Mouse (Mus musculus) liver, adult 2 months (tissue): ENCODE results near the gene Ldlrad2. TPM values are rescaled to one million over a fixed set of nuclear protein-coding genes. Genes with fewer than 3 reads are reported as not detected.
A peak's percentile ranks its signal among the peaks of the same experiment; 100 is the strongest.

Experiments
- DNase-seq: peaks from one replicate; pipeline ENCODE4 v3.0.0-alpha.2; 2011; ENCODE audit warnings: low read depth, low spot score; ENCODE audit errors: extremely low read depth
- H3K27ac ChIP-seq: fragments of 200-500 bp; replicated peaks from 2 replicates; pipeline ENCODE4 v1.5.1; 2012; ENCODE audit warnings: low read depth, mild to moderate bottlenecking, control low read depth, inconsistent platforms, low read length; ENCODE audit not compliant: insufficient read depth
- H3K27me3 ChIP-seq: fragments of 200-500 bp; 2 replicates; pipeline ENCODE4 v1.6.1; 2012; ENCODE audit warnings: mild to moderate bottlenecking, moderate library complexity, low read length, inconsistent platforms; ENCODE audit not compliant: control insufficient read depth, insufficient read depth
- H3K36me3 ChIP-seq: fragments of 200-500 bp; 2 replicates; pipeline ENCODE4 v1.6.1; 2012; ENCODE audit warnings: low read length, inconsistent platforms; ENCODE audit not compliant: control insufficient read depth, insufficient read depth
- H3K4me1 ChIP-seq: fragments of 200-500 bp; 2 replicates; pipeline ENCODE4 v1.6.1; 2011; ENCODE audit warnings: low read length; ENCODE audit not compliant: control insufficient read depth, insufficient read depth
- H3K4me3 ChIP-seq: fragments of 200-500 bp; 2 replicates; pipeline ENCODE4 v1.5.1; 2011; ENCODE audit warnings: low read depth, mild to moderate bottlenecking, control low read depth, low read length, moderate library complexity; ENCODE audit not compliant: insufficient read depth
- H3K79me2 ChIP-seq: fragments of 200-500 bp; 2 replicates; pipeline ENCODE4 v1.6.1; 2012; ENCODE audit warnings: inconsistent platforms, mild to moderate bottlenecking, low read length, moderate library complexity; ENCODE audit not compliant: control insufficient read depth, insufficient read depth
- H3K9ac ChIP-seq: fragments of 200-500 bp; 2 replicates; pipeline ENCODE4 v1.6.1; 2012; ENCODE audit warnings: low read depth, mild to moderate bottlenecking, control low read depth, inconsistent platforms, low read length
- CTCF ChIP-seq: fragments of 200-500 bp; IDR thresholded peaks from 2 replicates; pipeline ENCODE4 v1.5.1; 2011; ENCODE audit warnings: low read depth, low read length, control low read depth
- POLR2A ChIP-seq: fragments of 200-500 bp; IDR thresholded peaks from 2 replicates; pipeline ENCODE4 v1.6.1; 2011; ENCODE audit warnings: low read length, control low read depth; ENCODE audit not compliant: insufficient read depth; ENCODE audit errors: extremely low read depth
- WGBS: fragments of 180-500 bp; shearing (Covaris S2); methylation state at CpG from one replicate; pipeline ENCODE4 v1.1.7; 2018; 5-methylcytosine and 5-hydroxymethylcytosine counted together
- polyA plus RNA-seq: library from polyadenylated mRNA; depleted of rRNA; stranded (reverse); fragments of >200 nt; gene quantifications from 2 replicates; pipeline ENCODE4 v1.2.3, GENCODE M21; 2012
- total RNA-seq: library from RNA; depleted of rRNA; stranded (reverse); fragments of >200 nt; gene quantifications from 2 replicates; pipeline ENCODE4 v1.2.3, GENCODE M21; 2014

The Ldlrad2 gene
- total and polyA plus RNA-seq, 2 experiments, result not detected

DNA sequence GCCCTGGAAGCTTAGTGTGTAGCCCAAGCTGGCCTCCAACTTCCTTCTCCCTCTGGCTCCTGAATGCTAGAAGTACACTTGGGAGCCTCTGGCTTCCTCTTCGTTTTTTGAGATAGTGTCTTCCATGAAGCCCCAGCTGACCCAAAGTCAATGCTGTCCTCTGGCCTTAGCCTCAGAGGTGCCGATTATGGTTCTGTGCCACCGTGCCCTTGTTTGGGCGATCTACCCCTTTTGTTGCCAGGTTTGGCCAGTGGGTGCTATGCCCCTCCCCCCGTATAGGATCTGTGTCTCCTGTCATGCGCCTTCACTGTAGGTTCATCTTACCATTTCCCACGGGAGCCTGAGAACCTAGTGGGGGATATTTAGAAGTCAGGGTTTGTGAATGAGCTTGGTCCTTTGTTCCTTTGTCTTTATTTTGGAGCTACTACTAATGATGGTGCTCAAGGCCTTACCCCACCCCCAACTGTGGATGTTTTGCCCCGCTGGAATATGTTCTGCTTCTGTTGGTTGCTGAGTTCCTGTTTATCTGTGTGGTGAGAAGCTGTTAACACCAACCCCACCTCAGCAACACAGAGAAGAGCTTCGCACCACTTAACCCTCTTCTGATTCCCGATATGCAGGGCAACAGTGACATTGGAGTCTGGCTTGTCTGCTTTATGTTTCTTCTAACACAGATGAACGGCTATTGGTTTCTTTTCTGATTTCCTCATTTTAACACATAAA, 29.2 kb upstream of the Ldlrad2 start:
- 0 out of 2 replicates have a peak overlapping the region, but pooled peaks have one; percentile 4 for H3K27ac ChIP-seq
- H3K36me3 ChIP-seq, result peaks cover 22% of the 10 kb centered on the region
- H3K4me1 ChIP-seq, result peaks cover 1% of the 10 kb centered on the region; the same call in 1 of the 2 replicates
- no peak for DNase-seq
- H3K4me3 ChIP-seq, result no peak overlapping the region
- 73% methylated on average over 11 of the region's 11 CpGs for WGBS
- no peaks in the 10 kb centered on the region for H3K27me3 ChIP-seq
- no peak for TF ChIP-seq POLR2A
- no peak for TF ChIP-seq CTCF
- no peak overlapping the region for H3K9ac ChIP-seq
- peaks cover 39% of the 10 kb centered on the region for H3K79me2 ChIP-seq

DNA sequence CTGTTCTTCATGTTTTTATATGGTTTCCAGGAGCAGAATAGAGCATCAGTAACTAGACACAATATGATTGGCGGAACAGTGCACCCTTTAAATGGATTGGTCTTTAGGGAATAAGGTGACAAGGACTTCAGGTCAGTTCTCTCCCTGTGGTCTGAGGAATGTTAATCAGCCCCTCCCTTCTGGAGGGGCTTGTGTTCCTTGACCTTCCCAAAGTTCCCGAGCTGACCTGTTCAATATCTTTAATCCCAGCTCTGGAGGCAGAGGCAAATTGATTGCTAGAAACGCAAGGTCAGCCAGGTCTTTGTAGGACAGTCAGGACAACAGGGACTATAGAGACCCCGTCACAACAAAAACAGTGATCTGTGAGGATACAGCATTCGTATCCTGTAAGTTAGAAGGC, 24.2 kb upstream of the Ldlrad2 start:
- H3K4me1 ChIP-seq, result peaks cover 8% of the 10 kb centered on the region
- no peak overlapping the region for H3K27ac ChIP-seq
- TF ChIP-seq POLR2A (no peak), CTCF (no peak)
- 73% methylated on average over 5 of the region's 5 CpGs for WGBS
- no peaks in the 10 kb centered on the region for H3K36me3 ChIP-seq
- H3K4me3 ChIP-seq, result no peak overlapping the region
- no peaks in the 10 kb centered on the region for H3K27me3 ChIP-seq
- peaks cover 68% of the 10 kb centered on the region for H3K79me2 ChIP-seq
- no peak for DNase-seq
- no peak overlapping the region for H3K9ac ChIP-seq

DNA sequence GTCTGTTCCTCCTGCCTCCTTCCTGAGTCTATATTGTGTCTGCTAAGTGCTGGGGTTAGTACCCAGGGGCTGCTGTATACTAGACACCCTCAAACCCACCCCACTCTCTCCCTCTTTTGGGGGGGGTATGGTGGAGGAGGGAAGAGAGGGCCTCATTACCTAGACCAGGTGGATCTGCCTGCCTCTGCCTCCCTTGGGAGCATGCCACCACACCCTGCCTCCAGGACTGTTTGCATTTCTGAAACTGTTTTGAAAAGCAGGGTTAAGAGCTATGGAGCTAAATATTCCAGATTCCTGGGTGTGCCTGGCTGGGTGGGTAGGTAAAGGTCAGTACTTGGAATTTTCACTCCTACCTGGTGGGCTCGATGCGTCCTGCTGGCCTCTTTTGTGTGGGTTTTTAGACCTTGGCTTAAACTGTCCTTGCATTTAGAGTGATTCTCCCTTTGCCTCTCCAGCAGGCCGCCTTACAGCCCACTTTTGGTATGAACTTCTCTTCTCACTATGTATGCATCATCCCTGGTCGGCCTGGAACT, 22.8 kb upstream of the Ldlrad2 start:
- 97% methylated on average over 4 of the region's 4 CpGs for WGBS
- no peak overlapping the region for H3K27ac ChIP-seq
- H3K79me2 ChIP-seq, result peaks cover 60% of the 10 kb centered on the region
- peaks cover 8% of the 10 kb centered on the region for H3K4me1 ChIP-seq
- H3K9ac ChIP-seq, result no peak overlapping the region
- TF ChIP-seq POLR2A (no peak), CTCF (no peak)
- no peak overlapping the region for H3K4me3 ChIP-seq
- DNase-seq, result no peak
- H3K36me3 ChIP-seq, result no peaks in the 10 kb centered on the region
- no peaks in the 10 kb centered on the region for H3K27me3 ChIP-seq

- WGBS, result 2% methylated on average over 40 of the region's 40 CpGs
- H3K79me2 ChIP-seq, result peaks cover 42% of the 10 kb centered on the region
- TF ChIP-seq POLR2A, result no peak
- no peak for TF ChIP-seq CTCF
- H3K4me3 ChIP-seq, result peak overlapping the region; percentile 94
- peak overlapping the region; percentile 90 for H3K9ac ChIP-seq
- DNase-seq, result peak; percentile 62
- no peaks in the 10 kb centered on the region for H3K27me3 ChIP-seq
- H3K36me3 ChIP-seq, result no peaks in the 10 kb centered on the region
- peak overlapping the region; percentile 64 for H3K27ac ChIP-seq
- peaks cover 8% of the 10 kb centered on the region for H3K4me1 ChIP-seq
Observed at GRCm38 (mm10) chr4:137594496-137595270, 20.3 kb upstream of the Ldlrad2 start.

- Histone ChIP-seq H3K27ac (peak within 1 kb of the TSS; percentile 96), H3K36me3 (no peaks in the 10 kb centered on the region), H3K79me2 (peaks cover 34% of the 10 kb centered on the region), H3K27me3 (no peaks in the 10 kb centered on the region), H3K4me3 (peak within 1 kb of the TSS; percentile 94), H3K4me1 (peaks cover 8% of the 10 kb centered on the region), H3K9ac (peak within 1 kb of the TSS; percentile 90)
- DNase-seq, result peak; percentile 96
- TF ChIP-seq CTCF, result no peak
- peak; percentile 61; the same call in 1 of the 2 replicates for TF ChIP-seq POLR2A
- under 1% methylated on average over 87 of the region's 92 CpGs for WGBS
Observed at GRCm38 (mm10) chr4:137593601-137594495, 19.5 kb upstream of the Ldlrad2 start, which contains the start of gene Usp48. Gene Usp48 (plus strand): TSS chr4:137593755.
